Mouse (Mus musculus): Measurements from ENCODE around the gene Cip2a. TPM values are rescaled to one million over a fixed set of nuclear protein-coding genes. Genes with fewer than 3 reads are reported as not detected.

The Cip2a gene
- total and polyA plus RNA-seq, 2 experiments from 2014 or later: 4.1 to 10.4 TPM

- H3K4me2 ChIP-seq (ENCODE audit: low read depth): peak overlapping the region; percentile 48
- H3K9ac ChIP-seq: peak overlapping the region; percentile 92
- peaks cover 10% of the 10 kb centered on the region; the same call in 1 of the 2 replicates for H3K4me1 ChIP-seq (ENCODE audit: insufficient read depth)
- H3K36me3 ChIP-seq (ENCODE audit: insufficient read depth): no peaks in the 10 kb centered on the region
- ATAC-seq (no peak), DNase-seq (no peak)
- peak overlapping the region; percentile 36; the same call in 1 of the 2 replicates for H3K27ac ChIP-seq (ENCODE audit: low read depth, low read length)
- peak overlapping the region; percentile 75 for H3K4me3 ChIP-seq (ENCODE audit: low read depth, low read length)
- H3K27me3 ChIP-seq (ENCODE audit: insufficient read depth, low read length): no peaks in the 10 kb centered on the region
- no peaks in the 10 kb centered on the region for H3K9me3 ChIP-seq (ENCODE audit: low read length)
- 17% methylated on average over 10 of the region's 10 CpGs for WGBS
- TF ChIP-seq CTCF (IDR thresholded peaks at IDR 0.05; ENCODE audit: low read depth): no peak
Measured at GRCm38 (mm10) chr16:48992437-48993230, 1.4 kb upstream of the Cip2a start.

- H3K27me3 ChIP-seq (ENCODE audit: insufficient read depth, low read length): no peaks in the 10 kb centered on the region
- peak overlapping the region; percentile 75 for H3K4me3 ChIP-seq (ENCODE audit: low read depth, low read length)
- H3K27ac ChIP-seq (ENCODE audit: low read depth, low read length): peak overlapping the region; percentile 94
- ATAC-seq (no peak), DNase-seq (no peak)
- no peaks in the 10 kb centered on the region for H3K9me3 ChIP-seq (ENCODE audit: low read length)
- peak overlapping the region; percentile 48 for H3K4me2 ChIP-seq (ENCODE audit: low read depth)
- H3K36me3 ChIP-seq (ENCODE audit: insufficient read depth): no peaks in the 10 kb centered on the region
- H3K4me1 ChIP-seq (ENCODE audit: insufficient read depth): peaks cover 10% of the 10 kb centered on the region; the same call in 1 of the 2 replicates
- H3K9ac ChIP-seq: peak overlapping the region; percentile 92
- no peak for TF ChIP-seq CTCF (IDR thresholded peaks at IDR 0.05; ENCODE audit: low read depth)
- WGBS: 1% methylated on average over 9 of the region's 9 CpGs
Measured at GRCm38 (mm10) chr16:48993231-48993558, 790 bp upstream of the Cip2a start.

- Histone ChIP-seq H3K4me3 (ENCODE audit: low read depth, low read length) (peak overlapping the region; percentile 75), H3K9me3 (ENCODE audit: low read length) (no peaks in the 10 kb centered on the region), H3K4me1 (ENCODE audit: insufficient read depth) (peaks cover 10% of the 10 kb centered on the region; the same call in 1 of the 2 replicates), H3K36me3 (ENCODE audit: insufficient read depth) (no peaks in the 10 kb centered on the region), H3K9ac (peak overlapping the region; percentile 92), H3K27me3 (ENCODE audit: insufficient read depth, low read length) (no peaks in the 10 kb centered on the region), H3K4me2 (ENCODE audit: low read depth) (peak overlapping the region; percentile 82), H3K27ac (ENCODE audit: low read depth, low read length) (no peak overlapping the region)
- no peak for TF ChIP-seq CTCF (IDR thresholded peaks at IDR 0.05; ENCODE audit: low read depth)
- DNase-seq (no peak), ATAC-seq (peak; percentile 0; the same call in 1 of the 2 replicates)
- 3% methylated on average over 18 of the region's 18 CpGs for WGBS
Measured at GRCm38 (mm10) chr16:48994343-48994693, 333 bp downstream of the Cip2a start.

- Histone ChIP-seq H3K9ac (no peak overlapping the region), H3K27me3 (ENCODE audit: insufficient read depth, low read length) (no peaks in the 10 kb centered on the region), H3K9me3 (ENCODE audit: low read length) (no peaks in the 10 kb centered on the region), H3K4me3 (ENCODE audit: low read depth, low read length) (no peak overlapping the region), H3K4me2 (ENCODE audit: low read depth) (no peak overlapping the region), H3K4me1 (ENCODE audit: insufficient read depth) (no peaks in the 10 kb centered on the region), H3K27ac (ENCODE audit: low read depth, low read length) (no peak overlapping the region), H3K36me3 (ENCODE audit: insufficient read depth) (0 out of 2 replicates have a peak, but pooled peaks cover 3% of the 10 kb centered on the region)
- ATAC-seq (no peak; the same call in 1 of the 2 replicates), DNase-seq (peak; percentile 25)
- no peak for TF ChIP-seq CTCF (IDR thresholded peaks at IDR 0.05; ENCODE audit: low read depth)
- 79% methylated on average over 5 of the region's 5 CpGs for WGBS
Measured at GRCm38 (mm10) chr16:49004151-49004550, 10.2 kb downstream of the Cip2a start.

- TF ChIP-seq CTCF (IDR thresholded peaks at IDR 0.05; ENCODE audit: low read depth): peak; percentile 67
- ATAC-seq (peak; percentile 67; the same call in 1 of the 2 replicates), DNase-seq (peak; percentile 71)
Measured at GRCm38 (mm10) chr16:49016620-49017332, 22.8 kb downstream of the Cip2a start.

GRCm38 (mm10) chr16:49035852-49036251 lies 41.9 kb downstream of the Cip2a start:
- no peak for ATAC-seq
- H3K9me3 ChIP-seq (ENCODE audit: low read length): no peaks in the 10 kb centered on the region
- H3K4me2 ChIP-seq (ENCODE audit: low read depth): no peak overlapping the region
- no peaks in the 10 kb centered on the region for H3K27me3 ChIP-seq (ENCODE audit: insufficient read depth, low read length)
- no peak for DNase-seq
- H3K36me3 ChIP-seq (ENCODE audit: insufficient read depth): no peaks in the 10 kb centered on the region
- H3K9ac ChIP-seq: no peak overlapping the region
- no peak overlapping the region for H3K27ac ChIP-seq (ENCODE audit: low read depth, low read length)
- TF ChIP-seq CTCF (IDR thresholded peaks at IDR 0.05; ENCODE audit: low read depth): no peak
- H3K4me3 ChIP-seq (ENCODE audit: low read depth, low read length): no peak overlapping the region
- WGBS: 33% methylated on average over 4 of the region's 4 CpGs
- no peaks in the 10 kb centered on the region for H3K4me1 ChIP-seq (ENCODE audit: insufficient read depth)

More at GRCm38 (mm10) chr16:49016620-49017332, 22.8 kb downstream of the Cip2a start:
- H3K27ac ChIP-seq (ENCODE audit: low read depth, low read length): no peak overlapping the region
- 36% methylated on average over 5 of the region's 5 CpGs for WGBS
- H3K36me3 ChIP-seq (ENCODE audit: insufficient read depth): no peaks in the 10 kb centered on the region
- H3K27me3 ChIP-seq (ENCODE audit: insufficient read depth, low read length): no peaks in the 10 kb centered on the region
- no peak overlapping the region for H3K4me2 ChIP-seq (ENCODE audit: low read depth)
- H3K4me3 ChIP-seq (ENCODE audit: low read depth, low read length): no peak overlapping the region
- no peak overlapping the region for H3K9ac ChIP-seq
- no peaks in the 10 kb centered on the region for H3K9me3 ChIP-seq (ENCODE audit: low read length)
- H3K4me1 ChIP-seq (ENCODE audit: insufficient read depth): no peaks in the 10 kb centered on the region

- WGBS: 71% methylated on average over 4 of the region's 4 CpGs
- no peaks in the 10 kb centered on the region for H3K4me1 ChIP-seq (ENCODE audit: insufficient read depth)
- H3K9ac ChIP-seq: no peak overlapping the region
- H3K36me3 ChIP-seq (ENCODE audit: insufficient read depth): no peaks in the 10 kb centered on the region
- TF ChIP-seq CTCF (IDR thresholded peaks at IDR 0.05; ENCODE audit: low read depth): no peak
- DNase-seq (no peak), ATAC-seq (no peak)
- H3K4me2 ChIP-seq (ENCODE audit: low read depth): no peak overlapping the region
- no peaks in the 10 kb centered on the region for H3K9me3 ChIP-seq (ENCODE audit: low read length)
- H3K27ac ChIP-seq (ENCODE audit: low read depth, low read length): no peak overlapping the region
- no peak overlapping the region for H3K4me3 ChIP-seq (ENCODE audit: low read depth, low read length)
- H3K27me3 ChIP-seq (ENCODE audit: insufficient read depth, low read length): no peaks in the 10 kb centered on the region
Measured at GRCm38 (mm10) chr16:49037771-49038170, 43.8 kb downstream of the Cip2a start.

All from forebrain, postnatal 0 days (tissue).